Mouse (Mus musculus) E14TG2a.4 (cell line): Measurements from ENCODE around the gene Rasgrf2.

Experiments
- CTCF ChIP-seq: conservative IDR thresholded peaks from 2 replicates; pipeline ENCODE4 v1.5.1; 2014; ENCODE audit warnings: low read length
- NANOG ChIP-seq: IDR thresholded peaks from 2 replicates; pipeline ENCODE4 v1.6.1; 2014; ENCODE audit warnings: borderline replicate concordance, low read length, mixed read lengths
- POU5F1 ChIP-seq: IDR thresholded peaks from 2 replicates; pipeline ENCODE4 v1.6.1; 2014; ENCODE audit warnings: low read length, borderline replicate concordance

DNA sequence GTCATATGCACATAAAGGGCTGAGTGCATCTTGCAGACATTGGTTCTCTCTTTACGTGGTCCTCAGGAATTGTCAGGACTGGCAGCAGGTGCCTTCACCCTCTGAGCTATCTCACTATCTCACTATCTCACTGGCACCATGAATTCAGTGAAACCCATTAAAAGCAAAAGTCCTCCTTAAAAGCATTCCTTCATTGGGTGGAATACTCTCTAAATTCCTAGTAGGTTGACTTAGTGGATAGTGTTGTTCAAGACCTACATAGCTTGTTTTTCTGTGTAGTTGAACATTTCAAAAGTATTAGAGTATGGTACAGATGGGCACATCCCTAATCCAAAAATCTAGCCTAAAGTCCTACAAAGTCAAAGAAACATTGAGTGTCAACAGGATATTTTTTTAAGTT is 199.3 kb downstream of the Rasgrf2 start:
- TF ChIP-seq CTCF (no peak), POU5F1 (no peak), NANOG (no peak)
